ENCODE assay signal across 8 mouse cellular contexts in the genomic region with DNA sequence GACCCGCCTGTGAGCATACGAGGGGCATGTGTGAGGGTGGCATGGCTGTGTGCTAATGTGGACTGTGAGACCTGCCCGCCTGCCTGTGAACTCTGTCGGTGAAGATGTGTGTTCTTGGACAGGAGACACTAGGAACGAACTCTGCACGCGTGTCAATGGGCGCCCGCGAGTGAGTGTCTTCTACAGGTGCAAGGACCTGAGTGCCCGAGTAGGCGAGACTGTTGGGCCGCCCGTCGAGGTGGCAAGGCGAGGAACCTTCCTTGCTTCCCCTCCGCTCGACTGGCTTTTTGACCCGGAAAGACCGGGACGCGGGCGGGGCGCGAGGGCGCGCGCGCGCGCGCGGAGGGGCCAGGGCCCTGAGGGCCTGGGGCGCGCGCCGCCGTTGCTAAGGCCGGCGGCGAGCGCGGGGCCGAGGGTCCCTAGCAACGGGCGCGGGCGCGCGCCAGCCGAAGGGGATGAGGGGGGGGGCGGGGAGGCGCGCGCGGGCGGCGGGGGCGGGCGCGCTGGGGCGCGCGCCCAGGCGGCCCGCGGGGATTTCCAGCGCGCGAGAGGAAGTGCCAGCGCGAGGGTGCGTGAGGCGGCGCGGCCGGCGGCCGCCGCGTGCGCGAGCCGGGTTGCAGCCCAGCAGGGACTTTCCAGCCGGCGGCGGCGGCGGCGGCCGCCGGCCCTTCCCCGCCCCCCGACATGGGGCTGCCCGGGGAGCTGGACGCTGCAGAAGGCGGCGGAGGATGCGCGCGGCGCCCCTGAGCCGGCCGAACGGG. TPM values are rescaled to one million over a fixed set of nuclear protein-coding genes. Genes with fewer than 3 reads are reported as not detected.
A peak's percentile ranks its signal among the peaks of the same experiment; 100 is the strongest.
DNase-seq lines count a peak whose midpoint lies in the region; ATAC-seq and TF ChIP-seq lines count a peak whose summit lies in the region.

A gene (plus strand): TSS at position 540 of the 761 bp plus-strand sequence.

- no peaks in the 10 kb centered on the region for H3K9me3 ChIP-seq in hindbrain, embryonic 14.5 days (ENCODE audit: control insufficient read depth, low read length)

- no peaks in the 10 kb centered on the region for H3K27me3 ChIP-seq in hindbrain, embryonic 14.5 days (ENCODE audit: control insufficient read depth, insufficient read depth, low read length)

- peak within 1 kb of the TSS; percentile 77 for H3K4me3 ChIP-seq in hindbrain, embryonic 14.5 days (replicated peaks; ENCODE audit: low read length)
- H3K4me3 ChIP-seq in left cerebral cortex, adult 2 months = peak within 1 kb of the TSS; percentile 83
- peak within 1 kb of the TSS; percentile 74 for H3K4me3 ChIP-seq in macrophage (ENCODE audit: inconsistent target)

- 11% methylated on average over 32 of the region's 105 CpGs for WGBS in hindbrain, embryonic 14.5 days
- 5% methylated on average over 62 of the region's 105 CpGs for WGBS in macrophage (ENCODE audit: missing documents)

- H3K79me2 ChIP-seq in macrophage (ENCODE audit: inconsistent target) = peaks cover 41% of the 10 kb centered on the region

- no peaks in the 10 kb centered on the region for H3K36me3 ChIP-seq in hindbrain, embryonic 14.5 days (replicated peaks; ENCODE audit: control insufficient read depth, insufficient read depth)
- H3K36me3 ChIP-seq in macrophage (ENCODE audit: inconsistent target) = no peaks in the 10 kb centered on the region

- DNase-seq in NIH3T3 (ENCODE audit: low read depth) = peak; percentile 85
- DNase-seq in cerebellum, adult 18-20 months = peak; percentile 51 to 72
- DNase-seq in gastrocnemius, adult 18-20 months (ENCODE audit: low spot score) = peak; percentile 52
- peak; percentile 74 for DNase-seq in hindbrain, embryonic 14.5 days (ENCODE audit: low spot score)
- peak; percentile 57 to 71 for DNase-seq in left cerebral cortex, adult 2 months (ENCODE audit: extremely low spot score in 1 of 2, low spot score in 2 of 2)
- peak; percentile 91 for DNase-seq in retina, postnatal 1 day
- peak; percentile 84 for DNase-seq in thymus, postnatal 4 days

- intact Hi-C loops in left cerebral cortex, adult 2 months (cut with DNase I) = loop anchor here (5.0 kb wide), 1 partner anchor 86 kb away; no protein-coding TSS in a partner anchor

- H3K4me1 ChIP-seq in hindbrain, embryonic 14.5 days (replicated peaks; ENCODE audit: control insufficient read depth, insufficient read depth, low read length) = peaks cover 55% of the 10 kb centered on the region

- peak within 1 kb of the TSS; percentile 84 for H3K27ac ChIP-seq in hindbrain, embryonic 14.5 days
- H3K27ac ChIP-seq in left cerebral cortex, adult 2 months = peak within 1 kb of the TSS; percentile 88
- peak within 1 kb of the TSS; percentile 61 for H3K27ac ChIP-seq in macrophage

- H3K9ac ChIP-seq in hindbrain, embryonic 14.5 days = peak within 1 kb of the TSS; percentile 78

- no peak for TF ChIP-seq CTCF in left cerebral cortex, adult 2 months (IDR thresholded peaks at IDR 0.05)

- peak within 1 kb of the TSS; percentile 82 for H3K4me2 ChIP-seq in hindbrain, embryonic 14.5 days (replicated peaks)

- ATAC-seq in hindbrain, embryonic 14.5 days (ENCODE audit: low FRiP score) = peak; percentile 16; the same call in 1 of the 2 replicates

RNA-seq across cellular contexts. Expression of the gene that starts here (rescaled TPM):
- total RNA-seq in gastrocnemius, adult 18-20 months (2021) = 10 to 100 TPM; 10.9 to 17.4 TPM
- 20.9 and 22.5 TPM in 2 replicates for polyA plus RNA-seq in hindbrain, embryonic 14.5 days (2014; fragmentation: Nextera tagmentation; extraction: Ambion mirVana)
- 10 to 100 TPM; 40.8 to 49.1 TPM for total RNA-seq in left cerebral cortex, adult 2 months (2021)
- total RNA-seq in macrophage (2018; cell fraction: chromatin; rRNA removed) = 10 to 100 TPM; 25.0 to 97.6 (median 35.8) TPM
- total RNA-seq in macrophage (2018; cell fraction: cytosol; rRNA removed) = 10 to 100 TPM; 12.1 to 27.0 (median 16.3) TPM
- total RNA-seq in macrophage (2018; cell fraction: nucleus; rRNA removed) = 10 to 100 TPM; 20.8 to 52.1 (median 26.9) TPM
- 9.0 to 14.6 TPM (median 11.9 TPM) in 3 replicates for polyA plus RNA-seq in macrophage (2018)

Comparison
In these comparisons a context has a peak if more than half of its experiments do, and no peak if none do; other contexts are left out.
1. Peak in every context shown above with its lines: DNase-seq, ATAC-seq, H3K4me3 ChIP-seq and H3K27ac ChIP-seq.